Mouse (Mus musculus): Measurements from ENCODE around the gene Ttyh3. TPM values are rescaled to one million over a fixed set of nuclear protein-coding genes. Genes with fewer than 3 reads are reported as not detected.

Gene Ttyh3
- total RNA-seq, 1 experiment: 18.6 TPM

- H3K27ac ChIP-seq (ENCODE audit: insufficient read depth, low read depth, low read length, poor library complexity, severe bottlenecking): no peak overlapping the region
- H3K36me3 ChIP-seq (ENCODE audit: control insufficient read depth, insufficient read depth, low read length, poor library complexity, severe bottlenecking): peaks cover 2% of the 10 kb centered on the region; the same call in 1 of the 2 replicates
- H3K9ac ChIP-seq (ENCODE audit: insufficient read depth, low read depth, low read length, poor library complexity, severe bottlenecking): no peak overlapping the region
- no peak overlapping the region for H3K4me3 ChIP-seq (ENCODE audit: insufficient read depth in 1 of 2, low read depth in 1 of 2, low read length in 2 of 2, poor library complexity in 1 of 2, severe bottlenecking in 1 of 2)
- TF ChIP-seq MAFK (IDR thresholded peaks at IDR 0.05; ENCODE audit: insufficient read depth, low read depth, low read length) (no peak), CHD2 (IDR thresholded peaks at IDR 0.05; ENCODE audit: low read depth, low read length) (no peak), HCFC1 (IDR thresholded peaks at IDR 0.05; ENCODE audit: borderline replicate concordance, insufficient read depth, low read length) (no peak), ZC3H11A (IDR thresholded peaks at IDR 0.05; ENCODE audit: borderline replicate concordance, low read depth, low read length) (no peak), ZNF384 (IDR thresholded peaks at IDR 0.05; ENCODE audit: low read depth, low read length) (no peak)
- in situ Hi-C loops (cut with MboI; ENCODE audit: low sequenced_read_pairs in 2 of 2, unreplicated experiment in 2 of 2): no loop called here
- no peaks in the 10 kb centered on the region for H3K4me1 ChIP-seq (ENCODE audit: control insufficient read depth in 2 of 2, insufficient read depth in 2 of 2, low read length in 2 of 2, poor library complexity in 1 of 2)
- H3K9me3 ChIP-seq (ENCODE audit: control insufficient read depth, insufficient read depth, low read depth, low read length): no peaks in the 10 kb centered on the region
- DNase-seq (ENCODE audit: low read depth, low spot score): no peak
These were observed 27.3 kb downstream of the Ttyh3 start for GRCm38 (mm10) chr5:140621517-140621916.

DNA sequence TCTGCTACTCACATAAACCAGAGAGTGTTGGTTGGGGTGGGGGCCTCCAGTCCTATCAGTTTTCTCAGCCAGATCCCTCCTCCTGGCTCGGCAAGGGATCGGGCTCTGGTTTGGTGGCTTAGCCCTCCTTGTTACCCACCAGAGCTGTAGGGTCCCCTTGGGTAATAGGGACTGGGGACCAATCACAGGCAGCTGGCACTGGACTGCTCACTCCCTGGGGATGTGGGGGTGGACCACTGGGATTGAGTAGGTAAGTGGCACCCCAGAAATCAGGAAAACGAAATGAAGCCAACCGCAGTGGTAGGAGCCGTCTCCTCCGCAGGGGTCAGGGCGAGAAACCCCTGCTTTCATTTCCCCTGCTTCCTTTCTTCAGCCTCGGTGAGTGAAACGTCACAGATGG, 27.7 kb downstream of the Ttyh3 start:
- no peaks in the 10 kb centered on the region for H3K4me1 ChIP-seq (ENCODE audit: control insufficient read depth in 2 of 2, insufficient read depth in 2 of 2, low read length in 2 of 2, poor library complexity in 1 of 2)
- no peak for DNase-seq (ENCODE audit: low read depth, low spot score)
- no peaks in the 10 kb centered on the region for H3K9me3 ChIP-seq (ENCODE audit: control insufficient read depth, insufficient read depth, low read depth, low read length)
- in situ Hi-C loops (cut with MboI; ENCODE audit: low sequenced_read_pairs in 2 of 2, unreplicated experiment in 2 of 2): no loop called here
- TF ChIP-seq MAFK (IDR thresholded peaks at IDR 0.05; ENCODE audit: insufficient read depth, low read depth, low read length): no peak
- no peak for TF ChIP-seq ZC3H11A (IDR thresholded peaks at IDR 0.05; ENCODE audit: borderline replicate concordance, low read depth, low read length)
- no peak overlapping the region for H3K27ac ChIP-seq (ENCODE audit: insufficient read depth, low read depth, low read length, poor library complexity, severe bottlenecking)
- H3K4me3 ChIP-seq (ENCODE audit: insufficient read depth in 1 of 2, low read depth in 1 of 2, low read length in 2 of 2, poor library complexity in 1 of 2, severe bottlenecking in 1 of 2): no peak overlapping the region
- H3K9ac ChIP-seq (ENCODE audit: insufficient read depth, low read depth, low read length, poor library complexity, severe bottlenecking): no peak overlapping the region
- H3K36me3 ChIP-seq (ENCODE audit: control insufficient read depth, insufficient read depth, low read length, poor library complexity, severe bottlenecking): no peaks in the 10 kb centered on the region; the same call in 1 of the 2 replicates

DNA sequence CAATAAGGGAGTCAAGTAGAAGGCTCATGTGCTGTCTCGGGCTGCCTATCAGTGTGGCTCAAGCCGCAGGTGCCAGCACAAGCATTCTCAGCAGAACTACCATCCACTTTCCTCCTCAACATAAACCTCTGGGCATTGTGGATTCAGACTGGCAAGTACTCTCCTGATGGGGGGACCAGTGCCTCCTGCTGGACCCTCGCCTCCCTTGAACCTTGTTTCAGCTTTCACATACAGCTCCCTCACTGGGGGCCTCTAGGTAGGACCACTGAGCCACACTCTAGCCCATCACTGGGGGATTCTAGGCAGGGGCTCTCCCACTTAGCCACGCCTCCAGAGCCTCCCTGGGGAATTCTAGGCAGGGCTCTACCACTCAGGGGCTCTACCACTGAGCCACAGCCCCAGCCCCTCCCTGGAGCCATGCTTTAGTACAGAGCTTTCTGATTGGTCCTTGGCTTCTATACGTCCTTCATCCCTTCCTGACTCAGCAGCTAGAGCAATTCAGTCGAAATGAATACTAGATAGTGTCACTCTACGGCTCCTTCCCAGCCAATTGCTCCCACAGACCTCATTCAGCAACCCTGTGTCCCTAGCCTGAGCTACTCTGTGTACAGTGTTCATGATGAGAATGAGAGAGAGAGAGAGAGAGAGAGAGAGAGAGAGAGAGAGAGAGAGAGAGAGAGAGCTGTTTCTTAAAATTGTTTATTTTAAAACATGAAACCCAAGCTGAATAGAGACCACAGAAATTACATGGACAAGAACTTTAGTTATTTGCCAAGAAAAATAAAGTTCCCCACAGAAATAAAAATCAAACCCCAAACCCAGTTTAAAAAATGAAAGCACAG, 28.7 kb downstream of the Ttyh3 start:
- no peak for TF ChIP-seq ZNF384 (IDR thresholded peaks at IDR 0.05; ENCODE audit: low read depth, low read length)
- in situ Hi-C loops (cut with MboI; ENCODE audit: low sequenced_read_pairs in 2 of 2, unreplicated experiment in 2 of 2): loop anchor here (5.0 to 10.0 kb wide), 2 partner anchors 75 to 78 kb away; no protein-coding TSS in a partner anchor
- Histone ChIP-seq H3K9ac (ENCODE audit: insufficient read depth, low read depth, low read length, poor library complexity, severe bottlenecking) (no peak overlapping the region), H3K36me3 (ENCODE audit: control insufficient read depth, insufficient read depth, low read length, poor library complexity, severe bottlenecking) (no peaks in the 10 kb centered on the region), H3K27ac (ENCODE audit: insufficient read depth, low read depth, low read length, poor library complexity, severe bottlenecking) (no peak overlapping the region), H3K4me3 (ENCODE audit: insufficient read depth in 1 of 2, low read depth in 1 of 2, low read length in 2 of 2, poor library complexity in 1 of 2, severe bottlenecking in 1 of 2) (no peak overlapping the region), H3K4me1 (ENCODE audit: control insufficient read depth in 2 of 2, insufficient read depth in 2 of 2, low read length in 2 of 2, poor library complexity in 1 of 2) (no peaks in the 10 kb centered on the region), H3K9me3 (ENCODE audit: control insufficient read depth, insufficient read depth, low read depth, low read length) (no peaks in the 10 kb centered on the region)
- no peak for DNase-seq (ENCODE audit: low read depth, low spot score)

DNA sequence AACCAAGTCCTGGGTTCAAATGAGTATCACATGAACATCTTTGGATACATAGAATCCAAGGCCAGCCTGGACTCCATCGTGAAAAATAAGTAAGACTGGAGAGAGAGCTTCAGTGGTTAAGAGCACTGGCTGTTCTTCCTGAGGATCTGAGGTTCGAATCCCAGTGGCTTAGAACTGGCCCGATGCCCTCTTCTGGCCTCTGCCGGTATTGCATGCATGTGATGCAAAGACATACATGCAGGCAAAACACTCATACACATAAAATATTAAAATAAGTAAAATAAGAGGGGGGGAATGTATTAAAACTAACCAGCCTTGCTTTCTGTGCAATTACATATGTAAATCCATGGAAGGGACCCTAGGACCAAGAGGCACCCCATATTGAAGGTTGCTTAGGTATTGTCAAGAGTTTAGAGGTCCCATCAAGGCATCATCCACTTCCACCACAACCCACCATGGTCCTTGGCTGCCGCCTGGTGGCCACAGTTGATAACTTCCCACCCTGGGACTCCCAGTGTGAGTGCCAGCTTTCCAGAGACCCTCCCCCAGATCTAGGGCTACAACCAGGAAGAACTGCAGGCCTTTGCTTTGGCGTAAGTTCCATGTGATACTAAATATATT, 29.6 kb downstream of the Ttyh3 start:
- H3K4me3 ChIP-seq (ENCODE audit: insufficient read depth in 1 of 2, low read depth in 1 of 2, low read length in 2 of 2, poor library complexity in 1 of 2, severe bottlenecking in 1 of 2): no peak overlapping the region
- H3K27ac ChIP-seq (ENCODE audit: insufficient read depth, low read depth, low read length, poor library complexity, severe bottlenecking): no peak overlapping the region
- H3K9me3 ChIP-seq (ENCODE audit: control insufficient read depth, insufficient read depth, low read depth, low read length): no peaks in the 10 kb centered on the region
- peak; percentile 88 for DNase-seq (ENCODE audit: low read depth, low spot score)
- no peak overlapping the region for H3K9ac ChIP-seq (ENCODE audit: insufficient read depth, low read depth, low read length, poor library complexity, severe bottlenecking)
- in situ Hi-C loops (cut with MboI; ENCODE audit: low sequenced_read_pairs in 2 of 2, unreplicated experiment in 2 of 2): loop anchor here (5.0 to 10.0 kb wide), 2 partner anchors 74 to 77 kb away; no protein-coding TSS in a partner anchor
- no peaks in the 10 kb centered on the region for H3K4me1 ChIP-seq (ENCODE audit: control insufficient read depth in 2 of 2, insufficient read depth in 2 of 2, low read length in 2 of 2, poor library complexity in 1 of 2)
- TF ChIP-seq ZC3H11A (IDR thresholded peaks at IDR 0.05; ENCODE audit: borderline replicate concordance, low read depth, low read length): peak; percentile 90
- no peak for TF ChIP-seq ZNF384 (IDR thresholded peaks at IDR 0.05; ENCODE audit: low read depth, low read length)
- 0 out of 2 replicates have a peak, but pooled peaks cover under 1% of the 10 kb centered on the region for H3K36me3 ChIP-seq (ENCODE audit: control insufficient read depth, insufficient read depth, low read length, poor library complexity, severe bottlenecking)
